Mouse (Mus musculus) spleen, adult 2 months (tissue): Measurements from ENCODE around the gene Ptprg. TPM values are rescaled to one million over a fixed set of nuclear protein-coding genes. Genes with fewer than 3 reads are reported as not detected.

ENCODE experiments used
- DNase-seq, 2 experiments: peaks; one replicate each; pipeline versions ENCODE4 v3.0.0 to v3.0.0-alpha.2; 2012 to 2021; ENCODE audit warnings: low spot score in 2 of 2, low read depth in 1 of 2
- H3K27ac ChIP-seq: fragments of 200-500 bp; 2 replicates; pipeline ENCODE4 v1.5.1; 2012; ENCODE audit warnings: low read length, inconsistent platforms; ENCODE audit not compliant: insufficient read depth
- H3K27me3 ChIP-seq: fragments of 200-500 bp; 2 replicates; pipeline ENCODE4 v1.6.1; 2012; ENCODE audit warnings: mild to moderate bottlenecking, moderate library complexity, low read length, inconsistent platforms; ENCODE audit not compliant: control insufficient read depth, insufficient read depth
- H3K36me3 ChIP-seq: fragments of 200-500 bp; 2 replicates; pipeline ENCODE4 v1.6.1; 2012; ENCODE audit warnings: mild to moderate bottlenecking, low read length, inconsistent platforms; ENCODE audit not compliant: control insufficient read depth, insufficient read depth
- H3K4me1 ChIP-seq: fragments of 200-500 bp; 2 replicates; pipeline ENCODE4 v1.6.1; 2011; ENCODE audit warnings: inconsistent platforms; ENCODE audit not compliant: control insufficient read depth, insufficient read depth, insufficient read length
- H3K4me3 ChIP-seq: fragments of 200-500 bp; 2 replicates; pipeline ENCODE4 v1.5.1; 2011; ENCODE audit warnings: mild to moderate bottlenecking, inconsistent platforms; ENCODE audit not compliant: insufficient read depth, insufficient read length; ENCODE audit errors: extremely low read depth
- CTCF ChIP-seq: fragments of 200-500 bp; IDR thresholded peaks from 2 replicates; pipeline ENCODE4 v1.5.1; 2011; ENCODE audit warnings: mild to moderate bottlenecking, inconsistent platforms; ENCODE audit not compliant: insufficient read depth, insufficient read length, insufficient replicate concordance; ENCODE audit errors: extremely low read depth
- POLR2A ChIP-seq: fragments of 200-500 bp; IDR thresholded peaks from 2 replicates; pipeline ENCODE4 v1.6.1; 2011; ENCODE audit warnings: low read depth, low read length, inconsistent platforms
- WGBS: fragments of 180-500 bp; shearing (Covaris S2); methylation state at CpG from one replicate; pipeline ENCODE4 v1.1.7; 2018; 5-methylcytosine and 5-hydroxymethylcytosine counted together
- polyA plus RNA-seq: library from polyadenylated mRNA; depleted of rRNA; stranded (reverse); fragments of >200 nt; gene quantifications from 2 replicates; pipeline ENCODE4 v1.2.3, GENCODE M21; 2012

Gene Ptprg
- polyA plus RNA-seq, 1 experiment, result 4.9 TPM

- no peak for DNase-seq
- no peak overlapping the region for H3K27ac ChIP-seq
- H3K4me3 ChIP-seq, result no peak overlapping the region
- no peak for TF ChIP-seq POLR2A
- no peak for TF ChIP-seq CTCF
- H3K27me3 ChIP-seq, result no peaks in the 10 kb centered on the region
- WGBS, result 84% methylated on average over 6 of the region's 6 CpGs
- H3K4me1 ChIP-seq, result no peaks in the 10 kb centered on the region
- no peaks in the 10 kb centered on the region for H3K36me3 ChIP-seq
These were observed 599.4 kb downstream of the Ptprg start for GRCm38 (mm10) chr14:12152748-12153147.

GRCm38 (mm10) chr14:12153599-12153998, 600.3 kb downstream of the Ptprg start:
- Histone ChIP-seq H3K4me1 (no peaks in the 10 kb centered on the region), H3K27ac (no peak overlapping the region), H3K4me3 (no peak overlapping the region), H3K27me3 (no peaks in the 10 kb centered on the region), H3K36me3 (no peaks in the 10 kb centered on the region)
- no peak for TF ChIP-seq CTCF
- no peak for TF ChIP-seq POLR2A
- DNase-seq, result no peak
- 90% methylated on average over 13 of the region's 13 CpGs for WGBS

GRCm38 (mm10) chr14:12161738-12162310, 608.5 kb downstream of the Ptprg start:
- no peak for DNase-seq
- Histone ChIP-seq H3K27ac (no peak overlapping the region), H3K4me1 (no peaks in the 10 kb centered on the region), H3K4me3 (no peak overlapping the region), H3K27me3 (no peaks in the 10 kb centered on the region), H3K36me3 (no peaks in the 10 kb centered on the region)
- TF ChIP-seq POLR2A (no peak), CTCF (no peak)
- 88% methylated on average over 14 of the region's 14 CpGs for WGBS

- no peak for DNase-seq
These were observed 609.1 kb downstream of the Ptprg start for GRCm38 (mm10) chr14:12162331-12162854.

GRCm38 (mm10) chr14:12163196-12163595, 609.9 kb downstream of the Ptprg start:
- 77% methylated on average over 4 of the region's 4 CpGs for WGBS
- H3K36me3 ChIP-seq, result no peaks in the 10 kb centered on the region
- TF ChIP-seq CTCF, result no peak
- no peak for TF ChIP-seq POLR2A
- H3K27me3 ChIP-seq, result no peaks in the 10 kb centered on the region
- H3K4me3 ChIP-seq, result no peak overlapping the region
- H3K4me1 ChIP-seq, result no peaks in the 10 kb centered on the region
- no peak overlapping the region for H3K27ac ChIP-seq
- no peak for DNase-seq

More at GRCm38 (mm10) chr14:12162331-12162854, 609.1 kb downstream of the Ptprg start:
- Histone ChIP-seq H3K36me3 (no peaks in the 10 kb centered on the region), H3K4me3 (no peak overlapping the region), H3K27ac (no peak overlapping the region), H3K27me3 (no peaks in the 10 kb centered on the region), H3K4me1 (no peaks in the 10 kb centered on the region)
- TF ChIP-seq CTCF (no peak), POLR2A (no peak)
- 81% methylated on average over 5 of the region's 5 CpGs for whole genome bisulfite sequencing

- no peaks in the 10 kb centered on the region for H3K27me3 ChIP-seq
- WGBS, result 85% methylated on average over 4 of the region's 4 CpGs
- no peaks in the 10 kb centered on the region for H3K4me1 ChIP-seq
- H3K4me3 ChIP-seq, result no peak overlapping the region
- no peak overlapping the region for H3K27ac ChIP-seq
- TF ChIP-seq POLR2A (no peak), CTCF (no peak)
- no peaks in the 10 kb centered on the region for H3K36me3 ChIP-seq
- no peak for DNase-seq
These were observed 613.9 kb downstream of the Ptprg start for GRCm38 (mm10) chr14:12167215-12167614.

GRCm38 (mm10) chr14:12167651-12168050, 614.3 kb downstream of the Ptprg start:
- TF ChIP-seq CTCF (no peak), POLR2A (no peak)
- no peaks in the 10 kb centered on the region for H3K36me3 ChIP-seq
- 90% methylated on average over 8 of the region's 8 CpGs for WGBS
- H3K4me1 ChIP-seq, result no peaks in the 10 kb centered on the region
- no peak overlapping the region for H3K4me3 ChIP-seq
- no peaks in the 10 kb centered on the region for H3K27me3 ChIP-seq
- H3K27ac ChIP-seq, result no peak overlapping the region
- no peak for DNase-seq
